Mouse (Mus musculus): Measurements from ENCODE around the gene Nid1.
A peak's percentile ranks its signal among the peaks of the same experiment; 100 is the strongest.

The Nid1 gene

GRCm38 (mm10) chr13:13489861-13490260, 52.5 kb downstream of the Nid1 start:
- DNase-seq (ENCODE audit: low spot score in 2 of 2): no peak

- no peak for DNase-seq (ENCODE audit: low spot score in 2 of 2)
These were observed 54.8 kb downstream of the Nid1 start for GRCm38 (mm10) chr13:13492151-13492550.

- no peak for DNase-seq (ENCODE audit: low spot score in 2 of 2)
These were observed 56.2 kb downstream of the Nid1 start for GRCm38 (mm10) chr13:13493517-13493916.

- DNase-seq (ENCODE audit: low spot score in 2 of 2): no peak
These were observed 60.7 kb downstream of the Nid1 start for GRCm38 (mm10) chr13:13498022-13498421.

GRCm38 (mm10) chr13:13502406-13502805, 65.1 kb downstream of the Nid1 start:
- DNase-seq (ENCODE audit: low spot score in 2 of 2): no peak

- DNase-seq (ENCODE audit: low spot score in 2 of 2): no peak
These were observed 66.5 kb downstream of the Nid1 start for GRCm38 (mm10) chr13:13503695-13504386.

GRCm38 (mm10) chr13:13505063-13505462, 67.7 kb downstream of the Nid1 start:
- no peak for DNase-seq (ENCODE audit: low spot score in 2 of 2)

- no peak for DNase-seq (ENCODE audit: low spot score in 2 of 2)
These were observed 69.2 kb downstream of the Nid1 start for GRCm38 (mm10) chr13:13506556-13506955.

GRCm38 (mm10) chr13:13514861-13515260, 77.5 kb downstream of the Nid1 start:
- no peak for DNase-seq (ENCODE audit: low spot score in 2 of 2)

GRCm38 (mm10) chr13:13516376-13517225, 79.2 kb downstream of the Nid1 start:
- peak; percentile 74 to 79 for DNase-seq (ENCODE audit: low spot score in 2 of 2)

- no peak for DNase-seq (ENCODE audit: low spot score in 2 of 2)
These were observed 80.8 kb downstream of the Nid1 start for GRCm38 (mm10) chr13:13518114-13518513.

- DNase-seq (ENCODE audit: low spot score in 2 of 2): peak in 1 of 2 experiments; percentile 37
These were observed 83.1 kb downstream of the Nid1 start for GRCm38 (mm10) chr13:13520436-13520835.

- peak; percentile 32 to 58 for DNase-seq (ENCODE audit: low spot score in 2 of 2)
These were observed 86.6 kb downstream of the Nid1 start for GRCm38 (mm10) chr13:13523625-13524584.

- DNase-seq (ENCODE audit: low spot score in 2 of 2): no peak
These were observed 87.9 kb downstream of the Nid1 start for GRCm38 (mm10) chr13:13525205-13525604.

- DNase-seq (ENCODE audit: low spot score in 2 of 2): no peak
These were observed 88.5 kb downstream of the Nid1 start for GRCm38 (mm10) chr13:13525877-13526276.

GRCm38 (mm10) chr13:13529115-13529542, 91.8 kb downstream of the Nid1 start:
- peak; percentile 70 to 79 for DNase-seq (ENCODE audit: low spot score in 2 of 2)

- no peak for DNase-seq (ENCODE audit: low spot score in 2 of 2)
These were observed 93.6 kb downstream of the Nid1 start for GRCm38 (mm10) chr13:13530913-13531312.

- no peak for DNase-seq (ENCODE audit: low spot score in 2 of 2)
These were observed 94.6 kb downstream of the Nid1 start for GRCm38 (mm10) chr13:13531923-13532322.

- no peak for DNase-seq (ENCODE audit: low spot score in 2 of 2)
These were observed 99.2 kb downstream of the Nid1 start for GRCm38 (mm10) chr13:13536555-13536954.

GRCm38 (mm10) chr13:13537272-13538015, 100.1 kb downstream of the Nid1 start:
- no peak for DNase-seq (ENCODE audit: low spot score in 2 of 2)
